Mouse (Mus musculus): Measurements from ENCODE around the gene Rcan2. TPM values are rescaled to one million over a fixed set of nuclear protein-coding genes. Genes with fewer than 3 reads are reported as not detected.

Gene Rcan2
- polyA plus RNA-seq, 1 experiment, result not detected

- no peaks in the 10 kb centered on the region for H3K27me3 ChIP-seq (ENCODE audit: control insufficient read depth)
- H3K4me1 ChIP-seq (ENCODE audit: control insufficient read depth), result no peaks in the 10 kb centered on the region
- H3K36me3 ChIP-seq (ENCODE audit: control insufficient read depth), result no peaks in the 10 kb centered on the region
- no peaks in the 10 kb centered on the region for H3K9me3 ChIP-seq (ENCODE audit: control insufficient read depth, low read length)
- H3K4me3 ChIP-seq (replicated peaks), result no peak overlapping the region
- no peak for TF ChIP-seq TAL1 (IDR thresholded peaks at IDR 0.05; ENCODE audit: low read length)
- TF ChIP-seq GATA1 (IDR thresholded peaks at IDR 0.05; ENCODE audit: low read length), result no peak
Measured at GRCm38 (mm10) chr17:43979925-43980324, 178.8 kb downstream of the Rcan2 start.

GRCm38 (mm10) chr17:43982505-43982904 lies 181.4 kb downstream of the Rcan2 start:
- no peaks in the 10 kb centered on the region for H3K27me3 ChIP-seq (ENCODE audit: control insufficient read depth)
- no peak for TF ChIP-seq GATA1 (IDR thresholded peaks at IDR 0.05; ENCODE audit: low read length)
- no peak for TF ChIP-seq TAL1 (IDR thresholded peaks at IDR 0.05; ENCODE audit: low read length)

GRCm38 (mm10) chr17:43989334-43989945 lies 188.3 kb downstream of the Rcan2 start:
- Histone ChIP-seq H3K4me1 (ENCODE audit: control insufficient read depth) (no peaks in the 10 kb centered on the region), H3K27me3 (ENCODE audit: control insufficient read depth) (no peaks in the 10 kb centered on the region), H3K36me3 (ENCODE audit: control insufficient read depth) (no peaks in the 10 kb centered on the region), H3K9me3 (ENCODE audit: control insufficient read depth, low read length) (no peaks in the 10 kb centered on the region), H3K4me3 (replicated peaks) (no peak overlapping the region)
- no peak for TF ChIP-seq TAL1 (IDR thresholded peaks at IDR 0.05; ENCODE audit: low read length)
- no peak for TF ChIP-seq GATA1 (IDR thresholded peaks at IDR 0.05; ENCODE audit: low read length)

More at GRCm38 (mm10) chr17:43982505-43982904, 181.4 kb downstream of the Rcan2 start:
- Histone ChIP-seq H3K4me1 (ENCODE audit: control insufficient read depth) (no peaks in the 10 kb centered on the region), H3K36me3 (ENCODE audit: control insufficient read depth) (no peaks in the 10 kb centered on the region), H3K4me3 (replicated peaks) (no peak overlapping the region), H3K9me3 (ENCODE audit: control insufficient read depth, low read length) (no peaks in the 10 kb centered on the region)

GRCm38 (mm10) chr17:43990957-43991383 lies 189.8 kb downstream of the Rcan2 start:
- no peaks in the 10 kb centered on the region for H3K27me3 ChIP-seq (ENCODE audit: control insufficient read depth)
- H3K36me3 ChIP-seq (ENCODE audit: control insufficient read depth), result no peaks in the 10 kb centered on the region
- no peak overlapping the region for H3K4me3 ChIP-seq (replicated peaks)
- H3K4me1 ChIP-seq (ENCODE audit: control insufficient read depth), result no peaks in the 10 kb centered on the region
- TF ChIP-seq TAL1 (IDR thresholded peaks at IDR 0.05; ENCODE audit: low read length) (no peak), GATA1 (IDR thresholded peaks at IDR 0.05; ENCODE audit: low read length) (no peak)
- no peaks in the 10 kb centered on the region for H3K9me3 ChIP-seq (ENCODE audit: control insufficient read depth, low read length)

GRCm38 (mm10) chr17:43994080-43994479 lies 192.9 kb downstream of the Rcan2 start:
- no peaks in the 10 kb centered on the region for H3K36me3 ChIP-seq (ENCODE audit: control insufficient read depth)
- H3K9me3 ChIP-seq (ENCODE audit: control insufficient read depth, low read length), result no peaks in the 10 kb centered on the region
- no peaks in the 10 kb centered on the region for H3K27me3 ChIP-seq (ENCODE audit: control insufficient read depth)
- TF ChIP-seq GATA1 (IDR thresholded peaks at IDR 0.05; ENCODE audit: low read length), result no peak
- no peak for TF ChIP-seq TAL1 (IDR thresholded peaks at IDR 0.05; ENCODE audit: low read length)
- peaks cover 9% of the 10 kb centered on the region for H3K4me1 ChIP-seq (ENCODE audit: control insufficient read depth)
- no peak overlapping the region for H3K4me3 ChIP-seq (replicated peaks)

- H3K4me1 ChIP-seq (ENCODE audit: control insufficient read depth), result peaks cover 9% of the 10 kb centered on the region
- H3K4me3 ChIP-seq (replicated peaks), result no peak overlapping the region
- no peaks in the 10 kb centered on the region for H3K27me3 ChIP-seq (ENCODE audit: control insufficient read depth)
- no peaks in the 10 kb centered on the region for H3K9me3 ChIP-seq (ENCODE audit: control insufficient read depth, low read length)
- no peak for TF ChIP-seq TAL1 (IDR thresholded peaks at IDR 0.05; ENCODE audit: low read length)
- no peak for TF ChIP-seq GATA1 (IDR thresholded peaks at IDR 0.05; ENCODE audit: low read length)
- H3K36me3 ChIP-seq (ENCODE audit: control insufficient read depth), result no peaks in the 10 kb centered on the region
Measured at GRCm38 (mm10) chr17:43997514-43997913, 196.4 kb downstream of the Rcan2 start.

GRCm38 (mm10) chr17:43998095-43998494 lies 196.9 kb downstream of the Rcan2 start:
- H3K4me1 ChIP-seq (ENCODE audit: control insufficient read depth), result peaks cover 9% of the 10 kb centered on the region
- no peaks in the 10 kb centered on the region for H3K27me3 ChIP-seq (ENCODE audit: control insufficient read depth)
- no peaks in the 10 kb centered on the region for H3K9me3 ChIP-seq (ENCODE audit: control insufficient read depth, low read length)
- H3K4me3 ChIP-seq (replicated peaks), result no peak overlapping the region
- no peaks in the 10 kb centered on the region for H3K36me3 ChIP-seq (ENCODE audit: control insufficient read depth)
- TF ChIP-seq GATA1 (IDR thresholded peaks at IDR 0.05; ENCODE audit: low read length), result no peak
- no peak for TF ChIP-seq TAL1 (IDR thresholded peaks at IDR 0.05; ENCODE audit: low read length)

GRCm38 (mm10) chr17:44004401-44004800 lies 203.2 kb downstream of the Rcan2 start:
- TF ChIP-seq TAL1 (IDR thresholded peaks at IDR 0.05; ENCODE audit: low read length) (no peak), GATA1 (IDR thresholded peaks at IDR 0.05; ENCODE audit: low read length) (no peak)
- Histone ChIP-seq H3K9me3 (ENCODE audit: control insufficient read depth, low read length) (no peaks in the 10 kb centered on the region), H3K36me3 (ENCODE audit: control insufficient read depth) (no peaks in the 10 kb centered on the region), H3K27me3 (ENCODE audit: control insufficient read depth) (no peaks in the 10 kb centered on the region), H3K4me3 (replicated peaks) (no peak overlapping the region), H3K4me1 (ENCODE audit: control insufficient read depth) (no peaks in the 10 kb centered on the region)

GRCm38 (mm10) chr17:44007411-44007810 lies 206.3 kb downstream of the Rcan2 start:
- no peaks in the 10 kb centered on the region for H3K9me3 ChIP-seq (ENCODE audit: control insufficient read depth, low read length)
- no peaks in the 10 kb centered on the region for H3K36me3 ChIP-seq (ENCODE audit: control insufficient read depth)
- TF ChIP-seq TAL1 (IDR thresholded peaks at IDR 0.05; ENCODE audit: low read length) (no peak), GATA1 (IDR thresholded peaks at IDR 0.05; ENCODE audit: low read length) (no peak)
- H3K4me1 ChIP-seq (ENCODE audit: control insufficient read depth), result no peaks in the 10 kb centered on the region
- no peaks in the 10 kb centered on the region for H3K27me3 ChIP-seq (ENCODE audit: control insufficient read depth)
- no peak overlapping the region for H3K4me3 ChIP-seq (replicated peaks)

GRCm38 (mm10) chr17:44011917-44012316 lies 210.8 kb downstream of the Rcan2 start:
- Histone ChIP-seq H3K4me3 (replicated peaks) (no peak overlapping the region), H3K4me1 (ENCODE audit: control insufficient read depth) (no peaks in the 10 kb centered on the region), H3K27me3 (ENCODE audit: control insufficient read depth) (no peaks in the 10 kb centered on the region), H3K9me3 (ENCODE audit: control insufficient read depth, low read length) (no peaks in the 10 kb centered on the region), H3K36me3 (ENCODE audit: control insufficient read depth) (no peaks in the 10 kb centered on the region)
- TF ChIP-seq GATA1 (IDR thresholded peaks at IDR 0.05; ENCODE audit: low read length), result no peak
- TF ChIP-seq TAL1 (IDR thresholded peaks at IDR 0.05; ENCODE audit: low read length), result no peak
